In genomic region chr6:126938047-126938446, GRCm38 (mm10) we compare ENCODE assay signal across 7 mouse cellular contexts. TPM values are rescaled to one million over a fixed set of nuclear protein-coding genes. Genes with fewer than 3 reads are reported as not detected.
DNase-seq lines count a peak whose midpoint lies in the region; ATAC-seq and TF ChIP-seq lines count a peak whose summit lies in the region.

No protein-coding gene starts in this region.

- no peak overlapping the region for H3K4me2 ChIP-seq in midbrain, embryonic 16.5 days (ENCODE audit: low read length)
- H3K4me2 ChIP-seq in embryonic facial prominence, embryonic 15.5 days (replicated peaks): peak overlapping the region; percentile 97
- H3K4me2 ChIP-seq in intestine, postnatal 0 days (replicated peaks; ENCODE audit: low read depth): peak overlapping the region; percentile 87; the same call in 1 of the 2 replicates
- H3K4me2 ChIP-seq in stomach, embryonic 16.5 days (ENCODE audit: low read depth, low read length): peak overlapping the region; percentile 97

- peaks cover 30% of the 10 kb centered on the region for H3K36me3 ChIP-seq in midbrain, embryonic 10.5 days
- H3K36me3 ChIP-seq in midbrain, embryonic 16.5 days (ENCODE audit: control insufficient read depth, insufficient read depth, low read length): peaks cover 3% of the 10 kb centered on the region; the same call in 1 of the 2 replicates
- H3K36me3 ChIP-seq in embryonic facial prominence, embryonic 15.5 days: peaks cover 15% of the 10 kb centered on the region
- H3K36me3 ChIP-seq in intestine, postnatal 0 days (ENCODE audit: control insufficient read depth, insufficient read depth): peaks cover 11% of the 10 kb centered on the region; the same call in 1 of the 2 replicates
- peaks cover 10% of the 10 kb centered on the region; the same call in 1 of the 2 replicates for H3K36me3 ChIP-seq in stomach, embryonic 16.5 days (ENCODE audit: control insufficient read depth, insufficient read depth, low read length)

- 81% methylated on average over 2 of the region's 2 CpGs for WGBS in midbrain, embryonic 10.5 days
- 85% methylated on average over 2 of the region's 2 CpGs for WGBS in midbrain, embryonic 16.5 days
- WGBS in embryonic facial prominence, embryonic 15.5 days: 82% methylated on average over 2 of the region's 2 CpGs
- WGBS in intestine, postnatal 0 days: 67% methylated on average over 2 of the region's 2 CpGs
- 69% methylated on average over 2 of the region's 2 CpGs for WGBS in stomach, embryonic 16.5 days

- peaks cover 34% of the 10 kb centered on the region for H3K4me1 ChIP-seq in midbrain, embryonic 10.5 days
- peaks cover 17% of the 10 kb centered on the region for H3K4me1 ChIP-seq in midbrain, embryonic 16.5 days (ENCODE audit: control insufficient read depth, insufficient read depth, low read length)
- H3K4me1 ChIP-seq in embryonic facial prominence, embryonic 15.5 days: peaks cover 20% of the 10 kb centered on the region
- H3K4me1 ChIP-seq in intestine, postnatal 0 days (replicated peaks; ENCODE audit: control insufficient read depth, insufficient read depth, low read length): 0 out of 2 replicates have a peak, but pooled peaks cover 4% of the 10 kb centered on the region
- H3K4me1 ChIP-seq in stomach, embryonic 16.5 days (ENCODE audit: control insufficient read depth, insufficient read depth, low read length): peaks cover 9% of the 10 kb centered on the region

- H3K27ac ChIP-seq in midbrain, embryonic 10.5 days (replicated peaks): no peak overlapping the region
- H3K27ac ChIP-seq in midbrain, embryonic 16.5 days (ENCODE audit: low read length): no peak overlapping the region
- no peak overlapping the region for H3K27ac ChIP-seq in embryonic facial prominence, embryonic 15.5 days (replicated peaks)
- H3K27ac ChIP-seq in intestine, postnatal 0 days (ENCODE audit: low read depth, low read length): no peak overlapping the region
- H3K27ac ChIP-seq in stomach, embryonic 16.5 days (ENCODE audit: low read length): no peak overlapping the region

- TF ChIP-seq CTCF in intestine, postnatal 0 days (IDR thresholded peaks at IDR 0.05; ENCODE audit: low read depth): peak; percentile 43

- no peaks in the 10 kb centered on the region for H3K27me3 ChIP-seq in midbrain, embryonic 10.5 days (ENCODE audit: low read depth, poor library complexity, severe bottlenecking)
- H3K27me3 ChIP-seq in midbrain, embryonic 16.5 days (ENCODE audit: control insufficient read depth, insufficient read depth, low read depth, low read length): no peaks in the 10 kb centered on the region
- no peaks in the 10 kb centered on the region for H3K27me3 ChIP-seq in embryonic facial prominence, embryonic 15.5 days
- H3K27me3 ChIP-seq in intestine, postnatal 0 days (replicated peaks; ENCODE audit: control insufficient read depth, insufficient read depth, low read length): no peaks in the 10 kb centered on the region
- no peaks in the 10 kb centered on the region for H3K27me3 ChIP-seq in stomach, embryonic 16.5 days (ENCODE audit: control insufficient read depth, insufficient read depth, low read length)

- H3K9ac ChIP-seq in midbrain, embryonic 16.5 days (ENCODE audit: low read depth, low read length): no peak overlapping the region
- no peak overlapping the region for H3K9ac ChIP-seq in embryonic facial prominence, embryonic 15.5 days
- H3K9ac ChIP-seq in intestine, postnatal 0 days (ENCODE audit: low read depth, low read length): no peak overlapping the region
- H3K9ac ChIP-seq in stomach, embryonic 16.5 days (ENCODE audit: low read length): peak overlapping the region; percentile 40

- H3K9me3 ChIP-seq in midbrain, embryonic 10.5 days (replicated peaks): no peaks in the 10 kb centered on the region
- no peaks in the 10 kb centered on the region for H3K9me3 ChIP-seq in midbrain, embryonic 16.5 days (replicated peaks; ENCODE audit: control insufficient read depth, low read length, poor library complexity, severe bottlenecking)
- H3K9me3 ChIP-seq in embryonic facial prominence, embryonic 15.5 days (replicated peaks): no peaks in the 10 kb centered on the region
- no peaks in the 10 kb centered on the region for H3K9me3 ChIP-seq in intestine, postnatal 0 days (ENCODE audit: control insufficient read depth)
- H3K9me3 ChIP-seq in stomach, embryonic 16.5 days (replicated peaks; ENCODE audit: control insufficient read depth, low read length): no peaks in the 10 kb centered on the region

- no peak for ATAC-seq in midbrain, embryonic 16.5 days
- ATAC-seq in embryonic facial prominence, embryonic 15.5 days (ENCODE audit: insufficient number of reproducible peaks, low FRiP score, low TSS enrichment, low read depth): no peak
- ATAC-seq in intestine, postnatal 0 days: no peak
- ATAC-seq in stomach, embryonic 16.5 days (ENCODE audit: insufficient read depth, low FRiP score): no peak
- ATAC-seq in frontal cortex, adult (ENCODE audit: low TSS enrichment): no peak
- ATAC-seq in megakaryocyte-erythroid progenitor cell, adult 5-6 weeks (replicated peaks; ENCODE audit: low FRiP score, low TSS enrichment, poor library complexity, severe bottlenecking): no peak

- no peak for DNase-seq in midbrain, embryonic 10.5 days (ENCODE audit: low spot score)

- peak overlapping the region; percentile 95 for H3K4me3 ChIP-seq in midbrain, embryonic 10.5 days
- no peak overlapping the region for H3K4me3 ChIP-seq in midbrain, embryonic 16.5 days (ENCODE audit: low read depth, low read length)
- H3K4me3 ChIP-seq in embryonic facial prominence, embryonic 15.5 days (replicated peaks): peak overlapping the region; percentile 78
- H3K4me3 ChIP-seq in intestine, postnatal 0 days (ENCODE audit: low read depth, low read length): no peak overlapping the region; the same call in 1 of the 2 replicates
- peak overlapping the region; percentile 80 for H3K4me3 ChIP-seq in stomach, embryonic 16.5 days (replicated peaks; ENCODE audit: low read length)

RNA-seq across cellular contexts. Expression of gene Rad51ap1, which starts 1.3 kb away (rescaled TPM):
- polyA plus RNA-seq in midbrain, embryonic 10.5 days (2016; fragmentation: Nextera tagmentation; extraction: Ambion mirVana): 72.8 and 83.1 TPM in 2 replicates
- polyA plus RNA-seq in midbrain, embryonic 16.5 days (2015; fragmentation: Nextera tagmentation; extraction: Ambion mirVana): 13.3 and 14.5 TPM in 2 replicates
- 47.2 and 47.4 TPM in 2 replicates for polyA plus RNA-seq in embryonic facial prominence, embryonic 15.5 days (2015; fragmentation: Nextera tagmentation; extraction: Ambion mirVana)
- 11.5 and 12.8 TPM in 2 replicates for polyA plus RNA-seq in intestine, postnatal 0 days (2015; fragmentation: Nextera tagmentation; extraction: Ambion mirVana)
- polyA plus RNA-seq in stomach, embryonic 16.5 days (2015; fragmentation: Nextera tagmentation; extraction: Ambion mirVana): 42.5 and 50.0 TPM in 2 replicates
- 85.9 and 90.7 TPM in 2 replicates for total RNA-seq in megakaryocyte-erythroid progenitor cell, adult 5-6 weeks (2014; fragmentation: Nextera tagmentation)
- total RNA-seq in megakaryocyte-erythroid progenitor cell, adult 5-6 weeks (2017): 174 and 247 TPM in 2 replicates

RNA-seq across cellular contexts. Expression of gene D6Wsu163e, which starts 1.7 kb away (rescaled TPM):
- 16.0 and 17.5 TPM in 2 replicates for polyA plus RNA-seq in midbrain, embryonic 10.5 days (2016; fragmentation: Nextera tagmentation; extraction: Ambion mirVana)
- polyA plus RNA-seq in midbrain, embryonic 16.5 days (2015; fragmentation: Nextera tagmentation; extraction: Ambion mirVana): 31.8 and 36.2 TPM in 2 replicates
- 17.1 and 19.2 TPM in 2 replicates for polyA plus RNA-seq in embryonic facial prominence, embryonic 15.5 days (2015; fragmentation: Nextera tagmentation; extraction: Ambion mirVana)
- polyA plus RNA-seq in intestine, postnatal 0 days (2015; fragmentation: Nextera tagmentation; extraction: Ambion mirVana): 16.2 and 19.5 TPM in 2 replicates
- polyA plus RNA-seq in stomach, embryonic 16.5 days (2015; fragmentation: Nextera tagmentation; extraction: Ambion mirVana): 16.9 and 17.0 TPM in 2 replicates
- 16.7 and 36.8 TPM in 2 replicates for total RNA-seq in megakaryocyte-erythroid progenitor cell, adult 5-6 weeks (2014; fragmentation: Nextera tagmentation)
- total RNA-seq in megakaryocyte-erythroid progenitor cell, adult 5-6 weeks (2017): 29.3 and 60.9 TPM in 2 replicates

RNA-seq across cellular contexts. Expression of gene Dyrk4, which starts 16.4 kb away (rescaled TPM):
- 0.06 and 0.11 TPM in 2 replicates for polyA plus RNA-seq in midbrain, embryonic 10.5 days (2016; fragmentation: Nextera tagmentation; extraction: Ambion mirVana)
- polyA plus RNA-seq in midbrain, embryonic 16.5 days (2015; fragmentation: Nextera tagmentation; extraction: Ambion mirVana): not detected in 2 replicates
- polyA plus RNA-seq in embryonic facial prominence, embryonic 15.5 days (2015; fragmentation: Nextera tagmentation; extraction: Ambion mirVana): 0.62 and 1.2 TPM in 2 replicates
- polyA plus RNA-seq in intestine, postnatal 0 days (2015; fragmentation: Nextera tagmentation; extraction: Ambion mirVana): not detected in 2 replicates
- polyA plus RNA-seq in stomach, embryonic 16.5 days (2015; fragmentation: Nextera tagmentation; extraction: Ambion mirVana): 0.22 TPM in 1 of 2 replicates, not detected in the other
- 1.4 TPM in 1 of 2 replicates, not detected in the other for total RNA-seq in megakaryocyte-erythroid progenitor cell, adult 5-6 weeks (2014; fragmentation: Nextera tagmentation)
- total RNA-seq in megakaryocyte-erythroid progenitor cell, adult 5-6 weeks (2017): not detected in 2 replicates

Comparison
In these comparisons a context has a peak if more than half of its experiments do, and no peak if none do; other contexts are left out.
1. H3K4me3 ChIP-seq: peak in midbrain, embryonic 10.5 days (single experiment), embryonic facial prominence, embryonic 15.5 days (single experiment) and stomach, embryonic 16.5 days (single experiment); none in midbrain, embryonic 16.5 days (single experiment) and intestine, postnatal 0 days (single experiment).